Mouse (Mus musculus) C2C12 (cell line): ENCODE data around the gene Samd4.

ENCODE experiments used
- CTCF ChIP-seq: IDR thresholded peaks from one replicate; pipeline ENCODE4 v1.5.1; 2011; ENCODE audit not compliant: control insufficient read depth, insufficient read depth, insufficient read length
- MAX ChIP-seq: IDR thresholded peaks from one replicate; pipeline ENCODE4 v1.6.1; 2011; ENCODE audit warnings: mild to moderate bottlenecking, control low read depth

- TF ChIP-seq CTCF, result no peak
- no peak for TF ChIP-seq MAX
Observed at GRCm38 (mm10) chr14:46955574-46956043, 73.0 kb downstream of the Samd4 start.
